Mouse (Mus musculus) kidney, postnatal 0 days (tissue): ENCODE data around the gene Hnf1b. TPM values are rescaled to one million over a fixed set of nuclear protein-coding genes. Genes with fewer than 3 reads are reported as not detected.

Source experiments
- ATAC-seq: fragments of 200-750 bp; cut with Nextera tagmentation; replicated peaks from 2 replicates; pipeline ENCODE4 v1.8.0; 2017; ENCODE audit warnings: low read depth, moderate number of reproducible peaks, moderate TSS enrichment, moderate library complexity; ENCODE audit not compliant: low FRiP score
- DNase-seq: peaks from one replicate; pipeline ENCODE4 v3.0.0-alpha.2; 2016; ENCODE audit warnings: low spot score
- H3K27ac ChIP-seq: fragments of 300-500 bp; sonication (generic); 2 replicates; pipeline ENCODE4 v1.5.1; 2014; ENCODE audit warnings: mild to moderate bottlenecking
- H3K27me3 ChIP-seq: fragments of 300-500 bp; sonication (generic); 2 replicates; pipeline ENCODE4 v1.6.1; 2014; ENCODE audit warnings: low read length, mixed read lengths; ENCODE audit not compliant: insufficient read depth
- H3K36me3 ChIP-seq: fragments of 300-500 bp; sonication (generic); 2 replicates; pipeline ENCODE4 v1.6.1; 2014; ENCODE audit warnings: low read length, mixed read lengths; ENCODE audit not compliant: insufficient read depth
- H3K4me1 ChIP-seq: fragments of 300-500 bp; sonication (generic); replicated peaks from 2 replicates; pipeline ENCODE4 v1.6.1; 2014; ENCODE audit warnings: antibody characterized with exemption, low read length, mixed read lengths; ENCODE audit not compliant: insufficient read depth
- H3K4me2 ChIP-seq: fragments of 300-500 bp; sonication (generic); 2 replicates; pipeline ENCODE4 v1.6.1; 2014; ENCODE audit warnings: mild to moderate bottlenecking, low read length, moderate library complexity, mixed read lengths
- H3K4me3 ChIP-seq: fragments of 300-500 bp; sonication (generic); replicated peaks from 2 replicates; pipeline ENCODE4 v1.5.1; 2014; ENCODE audit warnings: low read depth, low read length
- H3K9ac ChIP-seq: fragments of 300-500 bp; sonication (generic); 2 replicates; pipeline ENCODE4 v1.6.1; 2014; ENCODE audit warnings: low read depth, low read length
- H3K9me3 ChIP-seq: fragments of 300-500 bp; sonication (generic); replicated peaks from 2 replicates; pipeline ENCODE4 v1.6.1; 2016; ENCODE audit warnings: low read length, inconsistent platforms, mixed read lengths
- CTCF ChIP-seq: IDR thresholded peaks from 2 replicates; pipeline ENCODE4 v1.5.1; 2016; ENCODE audit warnings: antibody characterized with exemption, low read depth, mild to moderate bottlenecking, moderate library complexity
- WGBS: fragments of 180-500 bp; shearing (Covaris S2); extraction: QIAGEN DNeasy Blood & Tissue Kit; methylation state at CpG from one replicate; pipeline ENCODE4 v1.1.7; 2014; 5-methylcytosine and 5-hydroxymethylcytosine counted together
- polyA plus RNA-seq: library from polyadenylated mRNA; unstranded; fragments of >200 nt; fragmentation: Nextera tagmentation; extraction: Ambion mirVana; gene quantifications from 2 replicates; pipeline ENCODE4 v1.2.1, GENCODE M21; 2015

The Hnf1b gene
- polyA plus RNA-seq, 1 experiment from 2014 or later: 88.8 TPM

DNA sequence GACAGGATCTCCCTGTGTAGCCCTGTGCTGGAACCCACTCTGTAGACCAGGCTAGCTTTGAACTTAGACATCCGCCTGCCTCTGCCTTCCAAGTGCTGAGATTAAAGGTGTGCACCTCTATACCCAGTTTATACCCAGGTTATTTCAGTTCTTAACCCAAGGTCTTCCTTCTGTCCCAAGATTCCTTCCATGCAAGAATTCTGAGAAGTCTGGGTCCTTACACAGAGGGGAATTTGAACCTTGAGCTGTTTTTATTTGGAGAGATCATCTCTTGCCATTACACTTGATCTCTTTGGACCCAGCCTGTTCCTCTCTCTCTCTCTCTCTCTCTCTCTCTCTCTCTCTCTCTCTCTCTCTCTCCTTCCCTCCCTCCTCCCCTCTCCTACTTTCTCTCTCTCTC lies 7.4 kb downstream of the Hnf1b start:
- no peak for DNase-seq
- no peak overlapping the region for H3K4me2 ChIP-seq
- no peak overlapping the region for H3K9ac ChIP-seq
- H3K27me3 ChIP-seq: 0 out of 2 replicates have a peak, but pooled peaks cover 8% of the 10 kb centered on the region
- no peak for TF ChIP-seq CTCF
- H3K4me1 ChIP-seq: no peaks in the 10 kb centered on the region
- 0 out of 2 replicates have a peak, but pooled peaks cover 2% of the 10 kb centered on the region for H3K36me3 ChIP-seq
- WGBS: 68% methylated on average over 1 of the region's 1 CpGs
- ATAC-seq: no peak
- H3K27ac ChIP-seq: no peak overlapping the region
- no peak overlapping the region for H3K4me3 ChIP-seq
- no peaks in the 10 kb centered on the region for H3K9me3 ChIP-seq

DNA sequence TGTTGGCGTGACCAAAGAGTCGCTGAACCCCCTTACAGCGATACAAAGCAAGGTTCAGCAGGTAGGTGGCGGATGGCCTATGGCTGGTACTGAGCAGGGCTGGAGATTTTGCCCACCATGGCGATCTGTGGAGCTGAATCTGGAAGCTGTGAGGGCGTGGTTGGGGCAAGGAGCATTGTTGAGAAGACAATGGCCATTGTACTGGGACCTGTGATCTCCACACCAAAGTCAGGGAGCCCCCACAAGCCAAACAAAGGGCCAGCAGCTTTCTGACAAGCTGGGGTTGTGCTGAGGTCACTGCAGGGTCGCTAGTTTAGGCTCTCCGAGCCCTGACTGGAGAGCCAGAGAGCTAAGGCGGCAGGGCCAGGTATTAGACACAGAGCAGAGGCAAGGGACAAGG lies 15.4 kb downstream of the Hnf1b start:
- no peak overlapping the region for H3K9ac ChIP-seq
- DNase-seq (no peak), ATAC-seq (no peak)
- H3K27ac ChIP-seq: no peak overlapping the region
- no peak overlapping the region for H3K4me2 ChIP-seq
- no peak for TF ChIP-seq CTCF
- H3K9me3 ChIP-seq: no peaks in the 10 kb centered on the region
- peaks cover 15% of the 10 kb centered on the region; the same call in 1 of the 2 replicates for H3K36me3 ChIP-seq
- no peak overlapping the region for H3K4me3 ChIP-seq
- H3K4me1 ChIP-seq: 0 out of 2 replicates have a peak, but pooled peaks cover 5% of the 10 kb centered on the region
- H3K27me3 ChIP-seq: no peaks in the 10 kb centered on the region
- 48% methylated on average over 9 of the region's 9 CpGs for WGBS

DNA sequence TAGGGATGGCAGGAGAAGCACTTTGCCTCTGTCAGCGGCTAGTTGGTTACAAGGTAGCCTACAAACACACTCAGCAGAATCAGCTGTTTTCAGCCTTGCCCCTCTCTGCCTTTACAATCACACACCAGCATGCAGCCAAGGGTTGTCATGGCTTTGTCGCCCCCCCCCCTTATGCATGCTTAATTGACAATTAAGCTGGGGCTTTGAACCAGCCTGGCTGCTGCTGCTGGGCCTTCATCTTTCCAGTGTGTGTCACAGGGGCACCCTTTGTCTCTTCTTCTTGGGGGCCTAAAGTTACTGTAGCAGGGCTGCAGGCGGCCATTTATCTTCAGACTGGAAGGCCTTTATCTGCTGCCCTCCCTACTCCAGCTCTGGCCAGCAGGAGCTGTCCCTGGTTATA lies 17.7 kb downstream of the Hnf1b start:
- no peaks in the 10 kb centered on the region for H3K9me3 ChIP-seq
- DNase-seq: no peak
- H3K36me3 ChIP-seq: peaks cover 12% of the 10 kb centered on the region; the same call in 1 of the 2 replicates
- H3K4me3 ChIP-seq: no peak overlapping the region
- no peak overlapping the region for H3K4me2 ChIP-seq
- H3K27ac ChIP-seq: 0 out of 2 replicates have a peak overlapping the region, but pooled peaks have one; percentile 13
- H3K4me1 ChIP-seq: 0 out of 2 replicates have a peak, but pooled peaks cover 5% of the 10 kb centered on the region
- TF ChIP-seq CTCF: no peak
- no peaks in the 10 kb centered on the region for H3K27me3 ChIP-seq
- 54% methylated on average over 3 of the region's 3 CpGs for WGBS
- no peak for ATAC-seq
- no peak overlapping the region for H3K9ac ChIP-seq

DNA sequence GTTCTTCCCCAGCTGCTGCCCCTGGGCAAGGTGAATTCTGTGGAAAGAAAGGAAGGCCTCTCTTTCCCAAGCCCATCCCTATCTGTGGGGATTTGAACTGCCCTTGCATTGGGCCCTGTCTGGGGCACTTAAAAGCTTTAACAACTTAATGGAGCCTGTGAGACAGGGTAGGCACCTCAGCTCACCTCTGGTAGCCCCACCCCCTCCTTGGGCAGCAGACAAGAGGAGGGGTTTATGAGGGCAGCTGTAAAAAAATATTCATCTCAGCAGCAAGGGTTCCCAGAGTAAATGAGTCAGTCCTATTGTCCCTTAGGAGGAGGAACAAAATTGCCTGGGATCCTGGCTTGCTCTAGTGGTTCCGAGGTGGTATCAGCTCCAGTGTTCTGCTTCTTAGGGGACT lies 19.3 kb downstream of the Hnf1b start:
- no peak for DNase-seq
- H3K9ac ChIP-seq: no peak overlapping the region
- TF ChIP-seq CTCF: no peak
- no peaks in the 10 kb centered on the region for H3K27me3 ChIP-seq
- H3K27ac ChIP-seq: no peak overlapping the region
- 0 out of 2 replicates have a peak, but pooled peaks cover 5% of the 10 kb centered on the region for H3K4me1 ChIP-seq
- H3K4me3 ChIP-seq: no peak overlapping the region
- WGBS: 21% methylated on average over 1 of the region's 1 CpGs
- peaks cover 12% of the 10 kb centered on the region; the same call in 1 of the 2 replicates for H3K36me3 ChIP-seq
- no peaks in the 10 kb centered on the region for H3K9me3 ChIP-seq
- no peak for ATAC-seq
- no peak overlapping the region for H3K4me2 ChIP-seq

DNA sequence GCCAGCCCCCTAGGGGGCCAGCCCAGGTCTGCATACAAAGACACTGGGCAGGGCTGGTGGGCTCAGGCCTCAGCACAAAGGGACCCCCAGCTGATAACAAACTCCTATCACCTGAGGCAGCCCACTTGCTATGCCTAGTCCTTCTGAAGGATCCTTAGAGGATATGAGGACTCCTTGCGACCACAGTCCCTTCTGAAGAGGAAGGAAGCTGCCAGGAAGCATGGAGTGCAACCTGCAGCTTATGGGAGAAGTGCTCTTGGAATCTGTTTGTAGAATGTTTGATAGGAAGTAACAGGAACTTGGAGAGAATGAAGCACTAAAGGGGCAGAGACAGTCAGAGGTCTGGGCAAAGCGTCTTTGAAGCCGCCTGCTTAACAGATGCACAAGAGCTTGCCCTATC lies 19.8 kb downstream of the Hnf1b start:
- Histone ChIP-seq H3K4me1 (0 out of 2 replicates have a peak, but pooled peaks cover 5% of the 10 kb centered on the region), H3K9me3 (no peaks in the 10 kb centered on the region), H3K9ac (no peak overlapping the region), H3K27ac (no peak overlapping the region), H3K36me3 (peaks cover 12% of the 10 kb centered on the region; the same call in 1 of the 2 replicates), H3K4me3 (no peak overlapping the region), H3K27me3 (no peaks in the 10 kb centered on the region), H3K4me2 (no peak overlapping the region)
- 62% methylated on average over 3 of the region's 3 CpGs for WGBS
- ATAC-seq (no peak), DNase-seq (no peak)
- TF ChIP-seq CTCF: no peak

DNA sequence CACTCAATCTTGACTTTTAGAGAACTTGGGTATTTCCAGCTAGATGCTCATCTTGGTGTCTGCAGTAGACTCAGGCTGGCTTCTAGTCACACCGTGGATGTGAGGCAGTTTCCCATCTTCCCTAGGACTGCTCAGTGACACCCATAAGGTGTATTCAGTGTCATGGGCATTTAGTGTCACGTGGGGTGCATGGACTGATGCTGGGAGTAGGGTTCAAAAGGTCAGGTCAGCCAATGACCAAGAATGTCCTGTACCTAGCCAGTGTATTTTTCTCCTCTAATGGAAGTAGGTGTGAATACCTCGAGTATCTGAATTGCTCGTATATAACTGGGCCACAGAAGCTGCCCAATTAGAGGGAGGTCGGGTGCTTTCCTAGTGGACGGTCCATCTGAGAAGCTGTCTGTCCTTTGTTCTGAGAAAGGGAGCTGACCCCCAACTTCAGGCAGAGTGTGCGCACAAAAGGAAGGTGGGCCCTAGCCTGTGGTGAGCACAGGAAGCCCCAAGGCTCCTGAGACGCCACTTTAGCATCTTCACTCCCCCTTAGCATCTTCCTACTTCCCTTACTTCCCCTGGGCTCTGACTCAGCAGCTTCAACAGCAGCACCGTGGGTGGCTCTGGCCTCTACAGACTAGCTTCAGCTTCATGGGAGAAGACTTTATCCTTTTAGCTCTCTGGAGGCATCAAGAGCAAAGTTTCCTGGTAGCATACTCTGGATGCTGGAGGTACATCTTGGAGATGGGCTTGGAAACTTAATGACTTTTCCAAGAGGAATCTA lies 22.1 kb downstream of the Hnf1b start:
- H3K4me2 ChIP-seq: no peak overlapping the region
- H3K4me3 ChIP-seq: no peak overlapping the region
- H3K9ac ChIP-seq: no peak overlapping the region
- H3K36me3 ChIP-seq: peaks cover 6% of the 10 kb centered on the region; the same call in 1 of the 2 replicates
- 0 out of 2 replicates have a peak, but pooled peaks cover 5% of the 10 kb centered on the region for H3K4me1 ChIP-seq
- ATAC-seq (no peak), DNase-seq (no peak)
- 67% methylated on average over 9 of the region's 9 CpGs for WGBS
- no peak overlapping the region for H3K27ac ChIP-seq
- H3K9me3 ChIP-seq: no peaks in the 10 kb centered on the region
- TF ChIP-seq CTCF: no peak
- no peaks in the 10 kb centered on the region for H3K27me3 ChIP-seq
